Mouse (Mus musculus) ES-Bruce4 (cell line): Measurements from ENCODE around the gene Mrrf. TPM values are rescaled to one million over a fixed set of nuclear protein-coding genes. Genes with fewer than 3 reads are reported as not detected.
A peak's percentile ranks its signal among the peaks of the same experiment; 100 is the strongest.

Experiments used
- H3K27ac ChIP-seq: 2 replicates; pipeline ENCODE4 v1.5.1; 2012; ENCODE audit warnings: low read length, inconsistent platforms; ENCODE audit not compliant: insufficient read depth
- H3K27me3 ChIP-seq: 2 replicates; pipeline ENCODE4 v1.6.1; 2012; ENCODE audit warnings: mild to moderate bottlenecking, low read length, inconsistent platforms; ENCODE audit not compliant: control insufficient read depth, poor library complexity, insufficient read depth, severe bottlenecking
- H3K36me3 ChIP-seq: 2 replicates; pipeline ENCODE4 v1.6.1; 2012; ENCODE audit warnings: inconsistent platforms, mild to moderate bottlenecking, low read length, moderate library complexity; ENCODE audit not compliant: control insufficient read depth, poor library complexity, insufficient read depth, severe bottlenecking
- H3K4me1 ChIP-seq: one replicate; pipeline ENCODE4 v1.8.1; 2011; ENCODE audit warnings: low read length; ENCODE audit not compliant: control insufficient read depth, insufficient read depth
- H3K4me3 ChIP-seq: 2 replicates; pipeline ENCODE4 v1.5.1; 2011; ENCODE audit warnings: low read depth, mild to moderate bottlenecking, low read length
- H3K9ac ChIP-seq: 2 replicates; pipeline ENCODE4 v1.6.1; 2012; ENCODE audit warnings: low read depth, mild to moderate bottlenecking, inconsistent platforms; ENCODE audit not compliant: poor library complexity, severe bottlenecking
- H3K9me3 ChIP-seq: replicated peaks from 2 replicates; pipeline ENCODE4 v1.6.1; 2012; ENCODE audit warnings: mild to moderate bottlenecking, low read length, inconsistent platforms; ENCODE audit not compliant: control insufficient read depth, poor library complexity, insufficient read depth, severe bottlenecking
- CTCF ChIP-seq: IDR thresholded peaks from one replicate; pipeline ENCODE4 v1.8.1; 2011; ENCODE audit warnings: low read depth, low read length
- EP300 ChIP-seq: IDR thresholded peaks from 2 replicates; pipeline ENCODE4 v1.6.1; 2011; ENCODE audit warnings: low read depth, low read length; ENCODE audit not compliant: insufficient read depth
- POLR2A ChIP-seq: IDR thresholded peaks from one replicate; pipeline ENCODE4 v1.8.1; 2011; ENCODE audit warnings: low read length; ENCODE audit not compliant: insufficient read depth
- polyA plus RNA-seq: library from polyadenylated mRNA; stranded (reverse); fragments of >200 nt; gene quantifications from 2 replicates; pipeline ENCODE4 v1.2.4, GENCODE M21; 2011; ENCODE audit warnings: low read depth; ENCODE audit not compliant: missing spikeins, insufficient read depth, insufficient read length

Mrrf gene
- polyA plus RNA-seq, 1 experiment = 35.9 TPM

DNA sequence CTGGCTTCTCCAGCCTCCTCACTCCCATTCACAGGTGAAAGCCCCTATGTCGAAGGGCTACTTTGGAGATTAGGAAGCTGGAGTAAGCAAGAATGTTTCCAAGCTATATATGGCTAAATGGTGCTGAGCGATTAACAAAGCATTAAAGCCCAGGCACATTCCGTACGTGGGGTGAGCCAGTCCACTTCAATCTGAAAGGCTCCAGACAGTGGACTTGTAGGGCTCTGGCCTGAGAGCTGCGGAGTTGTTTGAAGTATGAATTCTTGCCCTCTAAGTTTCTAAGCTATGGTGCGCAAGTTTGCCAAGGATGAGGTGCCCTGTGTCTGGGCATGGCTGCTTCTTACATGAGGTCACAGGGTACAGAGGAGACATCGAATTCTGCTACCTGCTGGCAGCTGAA, 88.0 kb downstream of the Mrrf start:
- H3K36me3 ChIP-seq = no peaks in the 10 kb centered on the region
- H3K9ac ChIP-seq = no peak overlapping the region
- H3K9me3 ChIP-seq = no peaks in the 10 kb centered on the region
- H3K4me1 ChIP-seq = peaks cover 3% of the 10 kb centered on the region
- no peak overlapping the region for H3K27ac ChIP-seq
- H3K27me3 ChIP-seq = no peaks in the 10 kb centered on the region
- H3K4me3 ChIP-seq = no peak overlapping the region
- TF ChIP-seq CTCF = no peak
- TF ChIP-seq EP300 = no peak
- no peak for TF ChIP-seq POLR2A

DNA sequence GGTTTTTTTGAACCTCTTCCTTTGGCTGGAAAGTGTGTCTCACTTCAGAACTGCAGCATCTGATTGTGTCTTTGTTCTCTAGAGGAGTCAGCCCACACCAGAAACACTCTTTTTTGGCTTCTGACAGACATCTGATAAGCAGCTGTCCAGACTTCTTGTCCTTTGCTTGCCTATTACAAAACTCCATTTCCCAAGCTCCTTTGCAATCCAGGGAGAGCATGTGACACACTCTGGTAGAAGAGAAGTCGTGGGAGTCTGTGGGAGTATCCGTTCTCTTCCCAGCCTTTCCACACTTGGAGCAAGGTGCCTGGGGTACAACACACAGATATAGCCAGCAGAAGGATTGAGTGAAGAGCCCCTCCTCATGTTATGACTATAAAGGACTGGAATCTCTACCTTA, 88.4 kb downstream of the Mrrf start:
- Histone ChIP-seq H3K27ac (no peak overlapping the region), H3K4me3 (no peak overlapping the region), H3K9me3 (no peaks in the 10 kb centered on the region), H3K36me3 (no peaks in the 10 kb centered on the region), H3K4me1 (peaks cover 3% of the 10 kb centered on the region), H3K9ac (no peak overlapping the region), H3K27me3 (no peaks in the 10 kb centered on the region)
- TF ChIP-seq CTCF = no peak
- no peak for TF ChIP-seq POLR2A

DNA sequence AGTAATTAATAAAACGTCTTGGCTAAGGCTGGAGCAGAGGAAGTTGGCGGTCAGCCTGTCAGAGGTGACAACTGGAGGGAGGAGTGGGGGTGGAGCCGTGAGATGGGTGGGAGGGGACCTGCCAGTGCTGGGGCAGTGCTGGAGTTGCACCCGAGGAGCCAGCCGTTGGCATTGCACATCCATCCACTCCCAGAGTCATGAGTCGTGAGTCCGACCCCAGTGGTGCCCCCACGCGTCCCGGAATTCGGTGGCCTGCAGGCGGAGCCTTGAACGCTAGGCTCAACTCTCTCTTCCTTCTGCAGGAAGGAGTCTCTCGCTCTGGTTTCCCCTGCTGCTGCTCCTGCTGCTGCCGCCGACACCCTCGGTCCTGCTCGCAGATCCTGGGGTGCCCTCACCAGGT, 94.2 kb downstream of the Mrrf start, which contains the start of gene Ptgs1:
Gene Ptgs1, plus strand, starts transcription at position 61 of the 400 bp plus-strand sequence.
- Histone ChIP-seq H3K36me3 (no peaks in the 10 kb centered on the region), H3K27me3 (no peaks in the 10 kb centered on the region), H3K4me1 (no peaks in the 10 kb centered on the region), H3K9me3 (no peaks in the 10 kb centered on the region), H3K4me3 (peak within 1 kb of the TSS; percentile 40), H3K27ac (no peak within 1 kb of the TSS), H3K9ac (no peak within 1 kb of the TSS; the same call in 1 of the 2 replicates)
- TF ChIP-seq EP300 (no peak), CTCF (no peak), POLR2A (no peak)

DNA sequence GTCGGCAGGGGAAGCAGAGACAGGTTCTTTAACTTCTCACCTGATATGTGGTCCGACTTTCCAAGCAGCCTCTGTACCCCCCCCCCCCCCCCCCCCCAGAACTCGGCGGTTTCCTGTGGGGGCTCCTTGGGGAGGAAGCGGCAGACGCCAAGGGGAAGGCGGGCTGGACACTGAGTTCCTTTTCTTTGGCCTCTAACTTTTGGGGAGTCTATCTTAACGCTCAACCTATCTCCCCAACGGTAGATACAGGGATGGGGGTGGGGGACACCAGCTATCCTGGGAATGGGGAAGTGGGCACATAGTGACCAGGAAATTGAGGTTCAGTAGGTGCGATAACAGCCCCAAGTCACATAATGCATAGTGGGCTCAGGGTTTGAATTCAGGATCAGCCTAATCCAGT, 94.8 kb downstream of the Mrrf start:
- peak overlapping the region; percentile 40 for H3K4me3 ChIP-seq
- H3K4me1 ChIP-seq = no peaks in the 10 kb centered on the region
- H3K9ac ChIP-seq = no peak overlapping the region; the same call in 1 of the 2 replicates
- H3K27ac ChIP-seq = no peak overlapping the region
- H3K9me3 ChIP-seq = no peaks in the 10 kb centered on the region
- TF ChIP-seq CTCF (no peak), POLR2A (no peak), EP300 (no peak)
- no peaks in the 10 kb centered on the region for H3K36me3 ChIP-seq
- H3K27me3 ChIP-seq = no peaks in the 10 kb centered on the region

DNA sequence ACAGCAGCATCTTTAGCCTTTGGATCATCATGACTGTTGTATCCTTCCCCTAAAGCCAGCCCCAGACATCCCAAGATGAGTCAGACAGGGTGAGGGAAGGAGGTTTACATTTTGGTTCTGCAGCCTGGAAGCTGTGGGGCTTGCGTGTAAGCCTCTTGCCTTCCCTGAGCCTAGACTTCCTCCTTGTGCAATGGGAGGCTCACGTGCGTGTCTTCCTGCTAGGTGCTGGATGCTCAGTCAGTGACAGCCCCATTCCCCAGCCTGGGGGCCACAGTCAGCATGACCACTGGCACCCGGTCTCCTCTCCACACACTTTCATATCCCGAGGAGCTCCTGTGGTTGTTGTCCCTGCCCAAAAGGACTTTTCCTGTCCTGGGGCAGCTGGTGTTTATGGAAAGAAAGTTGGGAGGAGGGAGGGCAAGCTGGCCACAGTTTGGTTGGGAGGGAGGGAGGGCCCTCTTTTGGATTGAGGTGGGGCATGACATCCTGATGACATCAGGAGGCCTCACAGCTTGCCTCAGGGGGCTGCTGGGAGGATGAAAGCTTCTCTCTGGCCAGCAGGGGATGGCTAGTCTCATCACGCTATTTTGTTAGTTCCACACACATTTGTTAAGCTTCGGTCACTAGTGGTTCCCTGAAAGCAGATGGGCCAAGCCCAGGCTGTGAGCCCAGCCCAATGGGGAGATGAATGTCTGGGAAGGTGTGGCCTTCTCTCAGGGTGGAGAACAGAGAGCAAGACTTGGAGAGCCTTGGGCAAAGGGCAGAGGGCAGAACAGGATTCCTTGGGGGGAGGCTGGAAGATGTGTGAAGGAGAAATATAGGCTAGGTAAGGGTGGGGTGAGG, 98.6 kb downstream of the Mrrf start:
- H3K36me3 ChIP-seq = no peaks in the 10 kb centered on the region
- no peaks in the 10 kb centered on the region for H3K4me1 ChIP-seq
- no peak overlapping the region for H3K4me3 ChIP-seq
- no peak for TF ChIP-seq EP300
- TF ChIP-seq POLR2A = no peak
- TF ChIP-seq CTCF = no peak
- no peak overlapping the region for H3K9ac ChIP-seq
- H3K9me3 ChIP-seq = 0 out of 2 replicates have a peak, but pooled peaks cover 3% of the 10 kb centered on the region
- H3K27me3 ChIP-seq = no peaks in the 10 kb centered on the region
- no peak overlapping the region for H3K27ac ChIP-seq

DNA sequence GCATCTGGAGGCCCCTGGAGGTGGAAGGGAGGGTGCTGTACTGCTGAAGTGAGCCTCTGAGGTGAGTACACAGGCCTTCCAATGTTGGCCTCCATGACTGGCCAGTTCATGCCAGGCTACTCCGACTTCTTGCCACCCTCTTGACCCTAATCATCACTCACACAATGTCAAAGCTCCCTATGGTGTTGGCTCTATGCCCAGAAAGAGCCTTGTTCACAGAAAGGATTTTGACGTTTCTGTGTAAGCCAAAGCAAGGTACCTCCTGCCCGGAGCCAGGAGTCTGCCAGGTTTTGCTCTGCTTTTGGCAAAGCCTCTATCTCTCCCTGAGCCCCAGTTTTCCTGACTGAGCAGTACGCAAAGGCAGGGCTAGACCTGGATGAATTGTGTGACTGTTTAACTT, 99.7 kb downstream of the Mrrf start:
- H3K27ac ChIP-seq = no peak overlapping the region

More for the DNA sequence above, 99.7 kb downstream of the Mrrf start:
- Histone ChIP-seq H3K36me3 (no peaks in the 10 kb centered on the region), H3K27me3 (no peaks in the 10 kb centered on the region), H3K4me3 (no peak overlapping the region), H3K9ac (no peak overlapping the region), H3K9me3 (0 out of 2 replicates have a peak, but pooled peaks cover 3% of the 10 kb centered on the region), H3K4me1 (no peaks in the 10 kb centered on the region)
- TF ChIP-seq POLR2A (no peak), EP300 (no peak), CTCF (no peak)
